In the genomic region with DNA sequence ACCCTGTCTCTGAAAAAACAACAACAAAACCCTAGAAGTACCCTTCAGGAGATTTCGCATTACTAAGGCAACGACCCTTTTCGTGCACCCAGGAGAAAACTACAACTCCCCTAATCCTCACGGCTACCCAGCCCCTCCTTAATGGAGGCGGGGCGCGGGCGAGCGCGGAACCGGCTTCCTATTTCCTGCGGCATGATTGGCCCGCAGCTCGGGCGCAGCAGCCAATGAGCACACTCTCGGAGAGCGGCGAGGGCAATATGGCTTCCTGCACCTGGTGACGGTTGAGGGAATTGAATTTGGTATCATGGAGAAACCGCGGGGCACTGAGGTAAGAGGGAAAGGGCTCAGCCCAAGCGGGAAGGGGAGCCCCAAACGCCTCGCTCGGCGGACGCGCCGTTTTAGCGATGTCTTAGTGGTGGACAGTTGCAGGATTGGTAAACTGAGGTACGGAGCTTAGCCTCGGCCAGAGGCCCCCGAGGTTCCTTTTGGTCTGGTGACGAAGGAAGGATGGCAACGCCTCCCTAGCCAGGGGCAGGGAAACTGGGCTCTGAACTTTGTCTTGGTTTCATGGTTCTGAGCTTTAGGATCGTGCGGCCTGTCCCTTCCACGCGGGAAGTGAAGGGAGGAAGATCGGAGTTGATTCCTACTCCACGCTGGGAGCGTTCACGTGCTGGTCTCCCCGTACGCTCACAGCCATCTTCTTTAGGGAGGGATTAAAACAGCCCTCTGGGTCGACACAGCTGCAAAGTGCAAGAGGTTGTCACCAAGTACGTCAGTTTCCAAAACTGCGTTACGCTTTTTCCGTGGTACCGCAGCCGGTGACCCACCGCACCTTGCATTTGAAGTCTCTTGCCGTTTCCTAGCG, we compare ENCODE assay signal across 8 mouse cellular contexts. TPM values are rescaled to one million over a fixed set of nuclear protein-coding genes. Genes with fewer than 3 reads are reported as not detected.
DNase-seq lines count a peak whose midpoint lies in the region; ATAC-seq and TF ChIP-seq lines count a peak whose summit lies in the region.

Gene L3mbtl2 (plus strand): TSS at position 193 of the 865 bp plus-strand sequence.

- H3K36me3 ChIP-seq in hindbrain, embryonic 10.5 days = peaks cover 22% of the 10 kb centered on the region
- no peaks in the 10 kb centered on the region; the same call in none of the 2 replicates for H3K36me3 ChIP-seq in lung, postnatal 0 days (ENCODE audit: insufficient read depth, low read length)

- H3K9ac ChIP-seq in lung, postnatal 0 days (replicated peaks; ENCODE audit: low read depth) = peak within 1 kb of the TSS; percentile 73

- peak within 1 kb of the TSS; percentile 90 for H3K4me2 ChIP-seq in lung, postnatal 0 days (replicated peaks; ENCODE audit: low read depth, low read length)

- peak; percentile 99 for ATAC-seq in frontal cortex, adult (ENCODE audit: low TSS enrichment)
- peak; percentile 100 for ATAC-seq in lung, postnatal 0 days

- no peaks in the 10 kb centered on the region for H3K27me3 ChIP-seq in hindbrain, embryonic 10.5 days (ENCODE audit: insufficient read depth, poor library complexity, severe bottlenecking)
- H3K27me3 ChIP-seq in lung, postnatal 0 days (replicated peaks; ENCODE audit: insufficient read depth, low read length) = no peaks in the 10 kb centered on the region

- under 1% methylated on average over 55 of the region's 55 CpGs for WGBS in hindbrain, embryonic 10.5 days
- under 1% methylated on average over 54 of the region's 55 CpGs for WGBS in lung, postnatal 0 days

- peak within 1 kb of the TSS; percentile 91 for H3K4me3 ChIP-seq in hindbrain, embryonic 10.5 days
- H3K4me3 ChIP-seq in lung, postnatal 0 days (ENCODE audit: low read depth, low read length) = peak within 1 kb of the TSS; percentile 81

- no peaks in the 10 kb centered on the region for H3K9me3 ChIP-seq in hindbrain, embryonic 10.5 days
- H3K9me3 ChIP-seq in lung, postnatal 0 days (ENCODE audit: low read length) = no peaks in the 10 kb centered on the region

- no peak for TF ChIP-seq EP300 in lung, postnatal 0 days (IDR thresholded peaks at IDR 0.05)

- peaks cover 14% of the 10 kb centered on the region for H3K4me1 ChIP-seq in hindbrain, embryonic 10.5 days (replicated peaks)
- H3K4me1 ChIP-seq in lung, postnatal 0 days (ENCODE audit: insufficient read depth, low read depth, low read length) = no peaks in the 10 kb centered on the region

- DNase-seq in MN1 (ENCODE audit: low spot score) = peak; percentile 98
- peak; percentile 88 for DNase-seq in cerebellum, adult 9-10 months
- DNase-seq in hindbrain, embryonic 10.5 days (ENCODE audit: low spot score) = peak; percentile 93
- DNase-seq in layer of hippocampus, adult 9-11 months = peak; percentile 93
- DNase-seq in lung, postnatal 0 days (ENCODE audit: low spot score) = peak; percentile 96
- DNase-seq in ovary, postnatal 14 days (ENCODE audit: low spot score) = peak; percentile 82
- peak; percentile 95 for DNase-seq in thymus, postnatal 14 days

- peak; percentile 56 for TF ChIP-seq CTCF in lung, postnatal 0 days (IDR thresholded peaks at IDR 0.05)

- peak within 1 kb of the TSS; percentile 89 for H3K27ac ChIP-seq in hindbrain, embryonic 10.5 days
- no peak within 1 kb of the TSS for H3K27ac ChIP-seq in lung, postnatal 0 days (ENCODE audit: low read length)

RNA-seq across cellular contexts. Expression of gene L3mbtl2, which starts in this region (rescaled TPM):
- 41.9 and 44.9 TPM in 2 replicates for polyA plus RNA-seq in hindbrain, embryonic 10.5 days (2016; fragmentation: Nextera tagmentation; extraction: Ambion mirVana)
- polyA plus RNA-seq in lung, postnatal 0 days (2015; fragmentation: Nextera tagmentation; extraction: Ambion mirVana) = 9.4 and 9.6 TPM in 2 replicates
